In the genomic region with DNA sequence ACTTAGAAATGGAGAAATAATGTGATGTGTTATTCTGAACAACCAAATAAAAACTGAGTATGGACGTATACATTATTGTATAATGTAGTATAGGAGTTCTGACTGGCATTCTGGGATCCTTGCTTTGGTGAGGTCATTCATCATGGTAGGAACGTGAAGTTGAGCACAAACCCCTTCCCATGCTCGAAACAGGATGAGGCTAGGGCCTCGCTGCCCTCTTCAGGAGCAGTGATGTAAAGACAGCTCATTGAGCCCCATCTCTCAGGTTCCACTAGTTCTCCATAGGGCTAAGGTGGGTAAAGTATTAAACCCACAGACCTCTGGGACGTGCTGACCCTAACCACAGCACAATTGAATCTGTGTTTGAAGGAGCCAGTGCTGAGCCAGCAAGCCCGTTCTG, we compare ENCODE assay signal across 8 mouse cellular contexts.
DNase-seq lines count a peak whose midpoint lies in the region; ATAC-seq and TF ChIP-seq lines count a peak whose summit lies in the region.

No protein-coding gene starts in this region.

- no peaks in the 10 kb centered on the region for H3K4me1 ChIP-seq in thymus, adult 2 months (replicated peaks; ENCODE audit: control insufficient read depth, insufficient read depth, low read length)
- no peaks in the 10 kb centered on the region for H3K4me1 ChIP-seq in hindbrain, embryonic 16.5 days (ENCODE audit: control insufficient read depth, insufficient read depth, low read depth, low read length)

- no peaks in the 10 kb centered on the region for H3K9me3 ChIP-seq in hindbrain, embryonic 16.5 days (ENCODE audit: control insufficient read depth, low read length)

- no peak overlapping the region for H3K4me3 ChIP-seq in thymus, adult 2 months (ENCODE audit: control insufficient read depth, insufficient read depth, low read length)
- H3K4me3 ChIP-seq in hindbrain, embryonic 16.5 days (ENCODE audit: low read length): no peak overlapping the region

- H3K9ac ChIP-seq in hindbrain, embryonic 16.5 days (ENCODE audit: low read depth, low read length): no peak overlapping the region

- WGBS in thymus, adult 2 months: 83% methylated on average over 6 of the region's 6 CpGs
- WGBS in hindbrain, embryonic 16.5 days: 48% methylated on average over 6 of the region's 6 CpGs

- peak; percentile 72 for ATAC-seq in frontal cortex, adult (ENCODE audit: low TSS enrichment)
- 0 out of 2 replicates have a peak, but pooled peaks have one; percentile 58 for ATAC-seq in hindbrain, embryonic 16.5 days

- no peak for DNase-seq in frontal cortex, postnatal 14 days (ENCODE audit: low spot score in 2 of 2)
- peak; percentile 33 for DNase-seq in thymus, adult 2 months
- no peak for DNase-seq in thymus, adult 18-20 months
- peak; percentile 41 for DNase-seq in naive thymus-derived CD4-positive, alpha-beta T cell, adult 2 months (ENCODE audit: low read depth)
- DNase-seq in urinary bladder, adult 2 months (ENCODE audit: low spot score): no peak
- DNase-seq in left cerebral cortex, adult 11 months (ENCODE audit: low spot score): no peak

- no peaks in the 10 kb centered on the region for H3K27me3 ChIP-seq in thymus, adult 2 months (ENCODE audit: control insufficient read depth, insufficient read depth, low read length)
- H3K27me3 ChIP-seq in hindbrain, embryonic 16.5 days (replicated peaks; ENCODE audit: control insufficient read depth, insufficient read depth, low read length): no peaks in the 10 kb centered on the region

- H3K27ac ChIP-seq in thymus, adult 2 months (ENCODE audit: control insufficient read depth, insufficient read depth, low read length): no peak overlapping the region
- H3K27ac ChIP-seq in hindbrain, embryonic 16.5 days (ENCODE audit: low read depth, low read length): no peak overlapping the region

- no peak for TF ChIP-seq POLR2A in thymus, adult 2 months (IDR thresholded peaks at IDR 0.05; ENCODE audit: control insufficient read depth, extremely low read depth, insufficient read depth, low read length, poor library complexity)

- H3K4me2 ChIP-seq in hindbrain, embryonic 16.5 days (ENCODE audit: low read length): no peak overlapping the region

- no peaks in the 10 kb centered on the region for H3K36me3 ChIP-seq in thymus, adult 2 months (ENCODE audit: control insufficient read depth, insufficient read depth, low read length)
- H3K36me3 ChIP-seq in hindbrain, embryonic 16.5 days (ENCODE audit: control insufficient read depth, insufficient read depth, low read length): no peaks in the 10 kb centered on the region

- TF ChIP-seq CTCF in thymus, adult 2 months (IDR thresholded peaks at IDR 0.05; ENCODE audit: borderline replicate concordance, control insufficient read depth, extremely low read depth, insufficient read depth, low read length, poor library complexity): no peak

Comparison
In these comparisons a context has a peak if more than half of its experiments do, and no peak if none do; other contexts are left out.
1. DNase-seq: peak in thymus, adult 2 months (single experiment) and naive thymus-derived CD4-positive, alpha-beta T cell, adult 2 months (single experiment); none in frontal cortex, postnatal 14 days (0 of 2), thymus, adult 18-20 months (0 of 2), urinary bladder, adult 2 months (single experiment) and left cerebral cortex, adult 11 months (single experiment).